Mouse (Mus musculus) megakaryocyte, embryonic 14.5 days (primary cell): Measurements from ENCODE around the gene Cnbd2.

Source experiments
- FLI1 ChIP-seq: IDR thresholded peaks from 2 replicates; pipeline ENCODE4 v1.6.1; 2012; ENCODE audit warnings: low read length, inconsistent platforms, mixed read lengths
- GATA1 ChIP-seq: IDR thresholded peaks from 3 replicates; pipeline ENCODE4 v1.6.1; 2012; ENCODE audit warnings: mixed read lengths, low read length, inconsistent platforms, borderline replicate concordance

GRCm38 (mm10) chr2:156397988-156398387 lies 85.9 kb downstream of the Cnbd2 start:
- no peak for TF ChIP-seq GATA1
- no peak for TF ChIP-seq FLI1
